Mouse (Mus musculus): Measurements from ENCODE around the gene Arhgap22. TPM values are rescaled to one million over a fixed set of nuclear protein-coding genes. Genes with fewer than 3 reads are reported as not detected.

Gene Arhgap22
- total RNA-seq, 4 experiments from 2014 or later = 4.8 to 18.8 (median 14.4) TPM

GRCm38 (mm10) chr14:33214767-33215128 is 922 bp downstream of the Arhgap22 start:
- no peak for DNase-seq

- DNase-seq = no peak
Observed at GRCm38 (mm10) chr14:33215163-33215562, 1.3 kb downstream of the Arhgap22 start.

DNA sequence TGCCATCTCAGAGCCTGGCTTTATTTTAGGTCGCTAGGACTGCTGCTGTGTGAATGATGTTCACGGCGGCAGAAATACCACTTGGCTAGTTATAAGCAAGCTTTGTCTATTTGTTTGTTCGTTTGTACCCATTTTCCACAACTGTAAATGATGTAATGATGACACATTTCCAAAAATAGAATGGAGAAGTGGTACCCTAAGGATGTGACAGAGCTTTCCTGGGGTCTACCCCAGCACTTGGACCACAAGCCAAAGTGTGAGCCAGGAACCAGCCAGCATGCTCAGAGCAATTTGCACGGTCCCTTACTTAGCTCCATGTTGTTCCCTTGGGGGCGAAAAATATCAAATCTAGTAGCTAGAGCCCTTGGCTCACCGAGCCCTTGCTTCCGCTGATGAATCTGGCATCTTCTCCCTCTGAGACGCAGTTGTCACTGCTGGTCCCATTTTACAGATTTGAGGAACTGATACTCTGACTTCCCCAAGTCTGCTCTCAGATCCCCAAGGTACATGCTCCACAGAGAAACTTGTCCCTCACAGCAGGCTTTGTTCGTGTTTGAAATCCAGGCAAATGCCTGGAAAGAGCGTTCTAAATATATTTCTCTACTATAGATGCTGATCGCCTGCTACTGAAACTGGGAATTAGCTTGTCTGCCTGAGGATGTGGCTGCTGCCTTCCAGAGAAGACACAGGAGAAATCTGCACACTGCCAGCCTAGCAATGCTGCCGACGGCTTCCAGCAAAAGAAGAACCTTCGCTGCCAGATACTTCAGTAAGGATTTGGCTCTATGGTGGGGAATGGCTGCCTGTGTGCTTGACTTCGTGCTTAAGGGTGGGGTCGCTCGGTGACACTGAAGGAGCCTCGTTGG is 2.8 kb downstream of the Arhgap22 start:
- DNase-seq = no peak

- DNase-seq = no peak
Observed at GRCm38 (mm10) chr14:33225235-33225634, 11.4 kb downstream of the Arhgap22 start.

DNA sequence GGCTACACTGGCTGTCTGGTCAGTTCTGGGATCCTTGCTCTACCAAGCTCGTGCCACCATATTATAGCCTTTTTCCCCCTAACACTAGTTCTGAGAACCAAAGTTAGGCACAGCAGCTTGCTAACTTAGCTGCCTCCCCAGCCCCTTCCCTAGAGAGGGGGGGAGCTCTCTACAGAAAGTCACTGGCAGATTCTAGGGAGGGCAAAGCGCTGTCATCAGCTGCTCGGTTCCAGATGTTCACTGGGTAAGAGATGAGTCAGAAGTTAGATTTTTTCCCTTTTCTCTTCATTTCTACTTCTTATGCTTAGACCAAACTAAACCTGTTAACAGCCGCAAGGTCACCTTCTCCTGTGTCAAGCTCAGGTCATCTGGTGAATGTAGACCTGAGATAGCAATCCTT is 16.8 kb downstream of the Arhgap22 start:
- no peak for DNase-seq

DNA sequence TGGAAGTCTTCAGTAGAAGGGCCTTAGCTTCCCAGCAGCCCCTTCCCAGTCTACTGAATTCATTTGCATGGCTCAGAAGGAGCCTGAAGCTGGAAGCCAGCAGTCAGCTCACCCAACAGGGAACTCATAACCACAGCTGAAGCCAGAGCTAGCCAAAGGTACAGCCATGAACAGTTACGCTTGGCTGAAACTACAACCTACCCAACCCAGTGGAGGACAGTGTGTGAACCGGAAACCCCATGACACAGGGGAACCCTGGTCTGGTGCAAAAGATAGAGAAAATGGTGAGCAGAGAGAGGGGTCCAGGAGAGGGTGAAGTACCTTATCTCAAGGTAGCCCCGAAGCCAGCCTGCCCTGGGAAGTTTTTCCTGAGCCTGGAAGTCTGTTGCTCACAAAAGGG is 17.5 kb downstream of the Arhgap22 start:
- no peak for DNase-seq

- no peak for DNase-seq
Observed at GRCm38 (mm10) chr14:33232048-33232447, 18.2 kb downstream of the Arhgap22 start.

- DNase-seq = no peak
Observed at GRCm38 (mm10) chr14:33235661-33236060, 21.8 kb downstream of the Arhgap22 start.

DNA sequence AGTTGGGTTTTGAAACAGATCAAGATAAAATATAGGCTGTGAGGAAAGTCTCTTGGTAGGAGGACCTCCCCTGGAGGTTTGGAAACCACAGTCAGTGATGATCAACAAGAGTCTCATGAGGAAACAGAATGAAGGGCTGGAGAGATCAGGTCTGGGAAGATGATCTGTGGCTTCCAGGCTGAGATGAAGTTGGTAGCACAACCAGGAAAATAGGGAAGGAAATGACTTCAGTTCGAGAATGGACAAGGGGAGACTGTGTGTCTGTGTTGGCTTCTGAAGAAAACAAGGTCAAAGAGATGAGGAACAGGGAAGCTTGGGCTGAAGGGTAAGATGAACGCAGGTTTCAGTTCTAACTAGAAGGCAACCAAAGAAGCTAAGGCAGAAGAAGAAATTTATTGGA is 26.6 kb downstream of the Arhgap22 start:
- no peak for DNase-seq

DNA sequence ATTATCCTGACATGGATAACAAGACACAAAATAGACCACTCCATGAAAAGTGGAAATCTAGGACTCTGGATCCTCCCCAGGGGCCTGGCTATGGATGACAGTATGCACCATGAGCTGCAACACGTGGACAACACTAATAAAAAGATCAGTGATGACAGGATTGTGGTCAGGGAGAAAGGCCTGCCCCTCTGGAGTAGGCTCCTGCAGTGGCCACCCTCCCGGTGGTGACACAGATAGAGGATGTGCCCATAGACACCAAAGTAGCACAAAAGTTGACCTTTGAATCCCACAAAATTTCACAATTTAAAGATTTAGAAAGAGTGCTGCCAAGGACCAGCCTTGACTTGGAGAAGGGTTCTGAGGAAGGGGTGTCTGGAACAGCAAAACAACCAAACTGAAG is 29.4 kb downstream of the Arhgap22 start:
- DNase-seq = peak; percentile 21

- DNase-seq = no peak
Observed at GRCm38 (mm10) chr14:33244519-33244918, 30.7 kb downstream of the Arhgap22 start.

GRCm38 (mm10) chr14:33244946-33245345 is 31.1 kb downstream of the Arhgap22 start:
- no peak for DNase-seq

GRCm38 (mm10) chr14:33246476-33246875 is 32.6 kb downstream of the Arhgap22 start:
- DNase-seq = peak; percentile 34

GRCm38 (mm10) chr14:33247623-33248022 is 33.8 kb downstream of the Arhgap22 start:
- DNase-seq = peak; percentile 69

- no peak for DNase-seq
Observed at GRCm38 (mm10) chr14:33248741-33249140, 34.9 kb downstream of the Arhgap22 start.

DNA sequence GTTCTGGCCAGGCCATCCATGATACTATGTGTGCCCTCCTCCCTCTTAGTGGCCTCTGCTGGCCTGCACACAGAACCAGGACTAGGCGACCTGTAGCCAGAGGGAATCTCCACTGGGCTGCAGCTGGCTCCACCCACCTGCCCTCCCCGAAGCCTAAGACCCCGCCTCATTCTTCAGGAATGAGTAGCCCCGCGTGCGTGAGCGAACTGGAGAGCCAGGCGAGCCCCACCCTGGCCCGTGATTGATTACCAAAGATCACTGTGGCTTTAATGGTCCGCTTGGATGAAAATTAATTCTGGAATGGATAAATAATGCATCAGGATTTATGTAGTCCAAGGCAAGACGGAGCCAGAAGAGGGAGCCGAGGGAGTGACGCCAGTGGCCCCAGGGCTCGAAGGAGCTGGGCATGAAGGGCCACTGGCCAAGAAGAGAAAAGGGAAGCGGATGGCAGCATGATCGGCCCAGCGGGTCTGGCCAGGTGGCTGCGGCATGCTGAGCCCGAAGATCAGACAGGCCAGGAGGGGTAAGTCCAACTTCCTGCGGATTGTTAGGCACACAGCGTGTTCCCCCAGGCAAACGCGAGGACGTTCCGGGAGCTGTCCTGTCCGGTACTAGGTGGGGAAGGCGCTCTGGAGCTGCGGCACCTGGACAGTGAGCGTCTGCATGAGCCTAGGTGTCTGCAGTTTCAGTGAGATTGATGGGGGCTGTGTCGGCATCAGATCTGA is 36.6 kb downstream of the Arhgap22 start:
- DNase-seq = peak; percentile 26

DNA sequence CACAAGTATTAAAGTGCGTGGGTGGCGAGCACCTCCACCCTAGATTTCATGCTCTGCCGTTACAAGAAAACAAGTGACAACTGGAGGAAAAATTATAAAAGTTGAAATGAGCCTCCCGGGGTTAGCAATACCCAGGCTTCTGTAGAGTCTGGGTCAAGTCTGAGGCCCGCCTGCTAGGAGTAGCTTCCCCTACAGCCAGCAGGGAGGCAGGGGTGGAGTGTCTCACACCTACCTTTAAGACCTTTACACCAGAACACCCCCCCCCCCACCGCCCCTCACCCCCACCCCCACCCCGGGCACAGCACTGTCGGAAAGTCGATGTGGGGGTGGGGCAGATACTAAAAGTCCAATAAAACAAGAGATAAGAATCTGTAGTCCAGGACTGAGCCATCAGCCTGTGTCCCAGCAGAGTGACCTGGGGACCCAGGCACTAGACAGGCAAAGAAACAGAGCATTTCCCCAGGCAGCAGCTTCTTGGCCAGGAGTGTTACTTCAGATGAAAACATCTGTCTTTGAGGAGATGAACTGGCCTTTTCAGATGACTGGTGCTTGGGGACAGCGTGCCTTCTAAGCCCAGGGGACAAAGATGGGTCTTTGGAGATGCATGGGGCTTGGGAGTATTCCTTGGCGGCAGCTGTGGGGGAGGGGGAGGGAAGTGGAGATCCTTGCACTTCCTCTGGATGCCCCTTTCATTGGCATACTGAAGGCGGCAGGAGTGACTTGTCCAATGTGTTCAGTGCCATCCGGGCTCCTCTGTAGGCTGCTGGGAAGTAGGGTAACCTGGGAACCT is 37.3 kb downstream of the Arhgap22 start:
- DNase-seq = no peak

DNA sequence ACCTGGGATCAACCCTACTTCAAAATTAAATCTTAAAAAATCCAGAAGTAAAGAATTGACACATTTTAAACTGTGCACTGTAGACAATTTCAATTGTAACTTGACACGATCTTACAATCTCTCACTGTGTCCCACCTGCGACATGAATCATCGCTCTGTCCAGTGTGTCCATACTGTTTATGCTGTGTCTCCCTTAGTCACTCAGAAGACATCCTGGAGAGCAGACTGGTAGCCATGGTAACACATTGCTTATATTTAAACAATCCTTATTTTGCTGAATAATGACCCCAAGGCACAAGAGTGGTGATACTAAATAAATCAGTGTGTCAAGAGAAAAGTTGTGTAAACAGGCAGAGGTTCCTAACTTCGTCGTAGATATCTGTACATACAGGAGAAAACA is 44.4 kb downstream of the Arhgap22 start:
- DNase-seq = no peak

DNA sequence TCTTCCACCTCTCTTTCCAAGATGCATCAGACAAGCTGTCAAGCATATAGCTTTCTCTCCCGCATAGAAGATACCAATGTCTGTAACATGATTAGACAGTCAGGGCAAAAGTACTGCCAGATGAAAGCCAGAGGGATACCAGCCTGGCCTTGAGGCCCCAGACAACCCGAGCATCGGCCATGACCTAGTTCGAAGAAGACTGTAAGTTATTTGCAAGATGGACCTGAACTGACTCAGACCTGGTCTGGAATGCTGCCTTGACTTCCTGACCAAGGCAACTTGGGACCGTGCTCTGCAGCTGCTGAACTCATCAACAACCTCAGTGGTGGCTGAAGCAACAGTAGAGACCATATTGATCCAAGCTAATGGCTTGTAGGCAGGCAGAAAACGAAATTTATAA is 46.3 kb downstream of the Arhgap22 start:
- peak; percentile 63 for DNase-seq

GRCm38 (mm10) chr14:33264795-33265194 is 51.0 kb downstream of the Arhgap22 start:
- no peak for DNase-seq

DNA sequence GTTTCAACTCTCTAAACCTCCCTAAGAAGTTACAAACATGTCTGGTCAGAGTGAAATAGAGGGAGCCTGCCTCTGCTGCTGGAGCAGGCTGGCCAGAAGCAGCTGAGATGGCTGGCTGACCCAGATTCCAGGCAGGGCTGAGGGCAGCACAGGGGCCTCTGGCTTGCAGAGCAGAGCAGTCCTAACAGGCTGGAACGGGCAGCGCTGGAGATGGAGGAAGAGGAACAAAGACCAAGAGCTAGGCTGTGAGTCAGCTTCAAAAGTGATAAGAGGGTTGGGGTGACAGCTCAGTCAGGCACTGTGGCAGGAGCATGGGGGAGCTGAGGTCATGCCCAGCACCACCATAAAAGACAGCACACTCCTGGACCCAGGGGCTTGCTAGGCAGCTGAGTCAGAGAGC is 62.4 kb downstream of the Arhgap22 start:
- no peak for DNase-seq

DNA sequence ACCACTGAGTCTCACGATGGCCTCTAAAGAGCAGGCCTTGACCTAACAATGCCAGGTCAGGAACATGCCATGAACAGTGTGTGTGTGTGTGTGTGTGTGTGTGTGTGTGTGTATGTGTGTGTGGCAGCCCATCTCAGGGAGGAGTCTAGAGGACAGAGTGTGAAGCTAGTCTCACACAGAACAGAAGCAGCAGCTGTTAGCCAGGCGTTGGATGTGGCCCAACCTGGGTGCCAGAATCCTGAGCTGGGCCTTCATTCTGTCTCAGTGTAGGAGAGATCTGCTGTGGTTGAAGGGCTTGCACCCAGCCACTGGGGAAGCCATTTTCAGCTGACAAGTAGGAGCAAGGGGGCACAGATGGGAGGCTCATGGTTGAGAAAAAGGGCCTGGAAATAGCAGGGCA is 64.5 kb downstream of the Arhgap22 start:
- no peak for DNase-seq

GRCm38 (mm10) chr14:33280921-33281320 is 67.1 kb downstream of the Arhgap22 start:
- DNase-seq = no peak
